Mouse (Mus musculus) ES-E14 (cell line): ENCODE data around the gene Clec16a. TPM values are rescaled to one million over a fixed set of nuclear protein-coding genes. Genes with fewer than 3 reads are reported as not detected.

Experiments used
- DNase-seq: peaks from one replicate; pipeline ENCODE4 v3.0.0-alpha.2; 2013; ENCODE audit warnings: low read depth, low spot score
- H3K27ac ChIP-seq: 2 replicates; pipeline ENCODE4 v1.5.1; 2012; ENCODE audit warnings: low read depth, mild to moderate bottlenecking, low read length, moderate library complexity, mixed read lengths; ENCODE audit not compliant: poor library complexity, insufficient read depth, severe bottlenecking
- H3K36me3 ChIP-seq: 2 replicates; pipeline ENCODE4 v1.6.1; 2012; ENCODE audit warnings: mild to moderate bottlenecking, low read length, moderate library complexity, mixed read lengths; ENCODE audit not compliant: control insufficient read depth, poor library complexity, insufficient read depth, severe bottlenecking
- H3K4me1 ChIP-seq, 2 experiments: fragments of 150-350 bp in 1 of 2; sonication (generic) in 1 of 2; 2 replicates each; pipeline ENCODE4 v1.6.1; 2012; ENCODE audit warnings: low read length in 2 of 2, mild to moderate bottlenecking in 1 of 2, mixed read lengths in 1 of 2; ENCODE audit not compliant: control insufficient read depth in 2 of 2, insufficient read depth in 2 of 2, poor library complexity in 1 of 2
- H3K4me3 ChIP-seq, 2 experiments: fragments of 150-350 bp in 1 of 2; sonication (generic) in 1 of 2; 2 replicates each; pipeline ENCODE4 v1.5.1; 2012; ENCODE audit warnings: low read length in 2 of 2, low read depth in 1 of 2, mild to moderate bottlenecking in 1 of 2, mixed read lengths in 1 of 2; ENCODE audit not compliant: insufficient read depth in 1 of 2, poor library complexity in 1 of 2, severe bottlenecking in 1 of 2
- H3K9ac ChIP-seq: 2 replicates; pipeline ENCODE4 v1.6.1; 2012; ENCODE audit warnings: low read depth, mild to moderate bottlenecking, low read length, mixed read lengths; ENCODE audit not compliant: poor library complexity, insufficient read depth, severe bottlenecking
- H3K9me3 ChIP-seq: fragments of 150-350 bp; sonication (generic); 2 replicates; pipeline ENCODE4 v1.6.1; 2012; ENCODE audit warnings: low read depth, mild to moderate bottlenecking, low read length; ENCODE audit not compliant: control insufficient read depth, insufficient read depth
- CHD2 ChIP-seq: IDR thresholded peaks from 2 replicates; pipeline ENCODE4 v1.6.1; 2014; ENCODE audit warnings: mild to moderate bottlenecking, low read depth, low read length, inconsistent platforms
- HCFC1 ChIP-seq: IDR thresholded peaks from 2 replicates; pipeline ENCODE4 v1.6.1; 2012; ENCODE audit warnings: low read length, inconsistent platforms, borderline replicate concordance; ENCODE audit not compliant: insufficient read depth
- MAFK ChIP-seq: IDR thresholded peaks from 2 replicates; pipeline ENCODE4 v1.6.1; 2014; ENCODE audit warnings: mild to moderate bottlenecking, low read depth, low read length, inconsistent platforms; ENCODE audit not compliant: insufficient read depth
- ZC3H11A ChIP-seq: IDR thresholded peaks from 2 replicates; pipeline ENCODE4 v1.6.1; 2012; ENCODE audit warnings: low read depth, mild to moderate bottlenecking, inconsistent platforms, low read length, borderline replicate concordance
- ZNF384 ChIP-seq: IDR thresholded peaks from 2 replicates; pipeline ENCODE4 v1.6.1; 2012; ENCODE audit warnings: low read depth, low read length, inconsistent platforms
- in situ Hi-C, 2 experiments: fragments of 600-800 bp; cut with MboI; formaldehyde crosslinking; loops; one replicate each; pipeline ENCODE4 v1.15.1; 2025; ENCODE audit warnings: low sequenced_read_pairs in 2 of 2, inconsistent platforms in 1 of 2; ENCODE audit not compliant: unreplicated experiment in 2 of 2
- total RNA-seq: library from RNA; depleted of rRNA; stranded (reverse); fragments of 300-350 nt; gene quantifications from 2 replicates; pipeline ENCODE4 v1.2.3, GENCODE M21; 2012

Clec16a gene
- total RNA-seq, 1 experiment = 14.6 TPM

GRCm38 (mm10) chr16:10692848-10693247 lies 147.7 kb downstream of the Clec16a start:
- no peak for TF ChIP-seq ZNF384
- no peak for TF ChIP-seq HCFC1
- Histone ChIP-seq H3K9ac (no peak overlapping the region), H3K4me1 (peaks cover 4% of the 10 kb centered on the region in 2 experiments; a peak in 3 of 4 replicates), H3K9me3 (no peaks in the 10 kb centered on the region), H3K4me3 (no peak overlapping the region), H3K36me3 (no peaks in the 10 kb centered on the region), H3K27ac (no peak overlapping the region)
- no peak for DNase-seq
- in situ Hi-C loops = no loop called here

GRCm38 (mm10) chr16:10693424-10693823 lies 148.3 kb downstream of the Clec16a start:
- in situ Hi-C loops = no loop called here
- Histone ChIP-seq H3K4me3 (no peak overlapping the region), H3K36me3 (no peaks in the 10 kb centered on the region), H3K27ac (no peak overlapping the region), H3K9me3 (no peaks in the 10 kb centered on the region), H3K4me1 (peaks cover 4 to 9% of the 10 kb centered on the region in 2 experiments; a peak in 3 of 4 replicates), H3K9ac (no peak overlapping the region)
- no peak for DNase-seq
- TF ChIP-seq HCFC1 (no peak), MAFK (no peak), CHD2 (no peak), ZNF384 (no peak), ZC3H11A (no peak)

GRCm38 (mm10) chr16:10694414-10694851 lies 149.3 kb downstream of the Clec16a start:
- no peak overlapping the region for H3K9ac ChIP-seq
- peaks cover 4 to 12% of the 10 kb centered on the region in 2 experiments; a peak in 3 of 4 replicates for H3K4me1 ChIP-seq
- TF ChIP-seq ZNF384 = no peak
- TF ChIP-seq ZC3H11A = no peak
- no peak for TF ChIP-seq HCFC1
- TF ChIP-seq MAFK = no peak
- no peak for TF ChIP-seq CHD2
- in situ Hi-C loops = no loop called here
- H3K36me3 ChIP-seq = no peaks in the 10 kb centered on the region
- no peak overlapping the region for H3K27ac ChIP-seq
- H3K4me3 ChIP-seq = no peak overlapping the region
- DNase-seq = no peak
- no peaks in the 10 kb centered on the region for H3K9me3 ChIP-seq

- TF ChIP-seq ZNF384 (no peak), CHD2 (no peak), ZC3H11A (no peak), HCFC1 (no peak)
- H3K4me3 ChIP-seq = no peak overlapping the region
- no peak overlapping the region for H3K27ac ChIP-seq
- DNase-seq = no peak
- in situ Hi-C loops = no loop called here
- H3K36me3 ChIP-seq = no peaks in the 10 kb centered on the region
- H3K9ac ChIP-seq = no peak overlapping the region
- no peaks in the 10 kb centered on the region for H3K9me3 ChIP-seq
- peaks cover 22 to 26% of the 10 kb centered on the region in 2 experiments for H3K4me1 ChIP-seq
Observed at GRCm38 (mm10) chr16:10697861-10698659, 152.9 kb downstream of the Clec16a start.

- no peak overlapping the region for H3K4me3 ChIP-seq
- no peaks in the 10 kb centered on the region for H3K9me3 ChIP-seq
- H3K27ac ChIP-seq = no peak overlapping the region
- no peaks in the 10 kb centered on the region for H3K36me3 ChIP-seq
- in situ Hi-C loops = no loop called here
- no peak for TF ChIP-seq ZNF384
- no peak for TF ChIP-seq HCFC1
- no peak for TF ChIP-seq ZC3H11A
- TF ChIP-seq CHD2 = no peak
- no peak for TF ChIP-seq MAFK
- peaks cover 22 to 26% of the 10 kb centered on the region in 2 experiments for H3K4me1 ChIP-seq
- DNase-seq = no peak
- H3K9ac ChIP-seq = no peak overlapping the region
Observed at GRCm38 (mm10) chr16:10699316-10699715, 154.2 kb downstream of the Clec16a start.
